Comparison of ENCODE assay signal across 12 mouse cellular contexts in the genomic region with DNA sequence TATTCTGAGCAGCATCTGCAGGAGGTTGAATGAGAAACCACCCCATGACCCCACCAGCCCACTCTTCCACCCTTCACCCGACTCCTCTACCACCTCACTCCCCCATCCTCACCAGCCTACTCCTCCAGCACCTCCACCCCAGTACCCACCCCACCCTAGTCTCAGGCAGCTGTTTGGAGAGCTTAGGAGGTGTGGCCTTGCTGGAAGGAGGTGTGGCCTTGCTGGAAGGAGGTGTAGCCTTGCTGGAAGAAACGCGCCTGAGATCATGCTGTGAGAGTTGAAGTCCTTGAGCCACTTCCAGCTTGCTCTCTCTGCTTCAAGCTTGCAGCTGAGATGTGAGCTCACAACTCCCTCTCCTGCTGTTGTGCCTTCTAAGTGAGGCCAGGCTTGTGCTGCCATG. TPM values are rescaled to one million over a fixed set of nuclear protein-coding genes. Genes with fewer than 3 reads are reported as not detected.
DNase-seq lines count a peak whose midpoint lies in the region; ATAC-seq and TF ChIP-seq lines count a peak whose summit lies in the region.
"Had no signal": no experiment of that assay in that cellular context is flagged by ENCODE, and none has a peak within 500 bp of the region (broad histone marks: within the 10 kb centered on the region; RNA-seq: fewer than 3 reads in every experiment).

No protein-coding gene starts in this region.

- TF ChIP-seq CTCF in lung, embryonic 14.5 days (IDR thresholded peaks at IDR 0.05; ENCODE audit: low read depth): no peak

- no peaks in the 10 kb centered on the region for H3K4me1 ChIP-seq in lung, embryonic 14.5 days (ENCODE audit: insufficient read depth)
- H3K4me1 ChIP-seq in intestine, embryonic 16.5 days (ENCODE audit: control insufficient read depth, insufficient read depth, low read length): no peaks in the 10 kb centered on the region
- no peaks in the 10 kb centered on the region for H3K4me1 ChIP-seq in stomach, embryonic 16.5 days (ENCODE audit: control insufficient read depth, insufficient read depth, low read length)
- H3K4me1 ChIP-seq: forebrain, embryonic 12.5 days had no signal

- DNase-seq in lung, embryonic 14.5 days: peak; percentile 57
- DNase-seq in lung, postnatal 14 days: no peak
- peak; percentile 95 for DNase-seq in ZHBTc4 (ENCODE audit: low read depth, low spot score)
- no peak for DNase-seq in gastrocnemius, postnatal 36 days
- no peak for DNase-seq in urinary bladder, postnatal 4 days (ENCODE audit: low spot score in 2 of 2)
- DNase-seq: cerebellum, postnatal 10 days; kidney, adult 9 months; retina, postnatal 1 day had no signal

- 26% methylated on average over 3 of the region's 3 CpGs for WGBS in lung, embryonic 14.5 days
- WGBS in intestine, embryonic 16.5 days: 30% methylated on average over 3 of the region's 3 CpGs
- 29% methylated on average over 3 of the region's 3 CpGs for WGBS in stomach, embryonic 16.5 days

- H3K27me3 ChIP-seq in lung, embryonic 14.5 days (ENCODE audit: insufficient read depth, low read length): no peaks in the 10 kb centered on the region
- H3K27me3 ChIP-seq in intestine, embryonic 16.5 days (replicated peaks; ENCODE audit: control insufficient read depth, insufficient read depth, low read length): no peaks in the 10 kb centered on the region
- no peaks in the 10 kb centered on the region for H3K27me3 ChIP-seq in stomach, embryonic 16.5 days (ENCODE audit: control insufficient read depth, insufficient read depth, low read length)
- H3K27me3 ChIP-seq: forebrain, embryonic 12.5 days had no signal

- ATAC-seq in lung, embryonic 14.5 days (ENCODE audit: insufficient read depth): peak; percentile 59; the same call in 1 of the 2 replicates
- peak; percentile 64 for ATAC-seq in intestine, embryonic 16.5 days
- ATAC-seq in stomach, embryonic 16.5 days (ENCODE audit: insufficient read depth, low FRiP score): peak; percentile 40; the same call in 1 of the 2 replicates
- ATAC-seq in monocyte, adult 5-6 weeks (replicated peaks; ENCODE audit: insufficient number of reproducible peaks, low FRiP score, low TSS enrichment, poor library complexity, severe bottlenecking): no peak

- no peak overlapping the region for H3K4me2 ChIP-seq in lung, embryonic 14.5 days
- H3K4me2 ChIP-seq in intestine, embryonic 16.5 days (ENCODE audit: low read depth, low read length): no peak overlapping the region
- no peak overlapping the region for H3K4me2 ChIP-seq in stomach, embryonic 16.5 days (ENCODE audit: low read depth, low read length)
- H3K4me2 ChIP-seq: forebrain, embryonic 12.5 days had no signal

- no peaks in the 10 kb centered on the region for H3K9me3 ChIP-seq in lung, embryonic 14.5 days (ENCODE audit: low read depth, low read length)
- no peaks in the 10 kb centered on the region for H3K9me3 ChIP-seq in intestine, embryonic 16.5 days (ENCODE audit: control insufficient read depth, low read length)
- H3K9me3 ChIP-seq in stomach, embryonic 16.5 days (replicated peaks; ENCODE audit: control insufficient read depth, low read length): no peaks in the 10 kb centered on the region
- H3K9me3 ChIP-seq: forebrain, embryonic 12.5 days had no signal

- no peak overlapping the region for H3K27ac ChIP-seq in lung, embryonic 14.5 days (ENCODE audit: low read depth)
- H3K27ac ChIP-seq in intestine, embryonic 16.5 days (ENCODE audit: low read length): no peak overlapping the region
- H3K27ac ChIP-seq in stomach, embryonic 16.5 days (ENCODE audit: low read length): no peak overlapping the region
- H3K27ac ChIP-seq: forebrain, embryonic 12.5 days had no signal

- no peak overlapping the region for H3K4me3 ChIP-seq in lung, embryonic 14.5 days (ENCODE audit: low read depth, low read length)
- H3K4me3 ChIP-seq in intestine, embryonic 16.5 days (ENCODE audit: low read length): no peak overlapping the region
- H3K4me3 ChIP-seq in stomach, embryonic 16.5 days (replicated peaks; ENCODE audit: low read length): no peak overlapping the region
- H3K4me3 ChIP-seq: forebrain, embryonic 12.5 days had no signal

- H3K9ac ChIP-seq in lung, embryonic 14.5 days: no peak overlapping the region
- H3K9ac ChIP-seq in intestine, embryonic 16.5 days (ENCODE audit: low read depth, low read length): no peak overlapping the region
- no peak overlapping the region for H3K9ac ChIP-seq in stomach, embryonic 16.5 days (ENCODE audit: low read length)
- H3K9ac ChIP-seq: forebrain, embryonic 12.5 days had no signal

- intact Hi-C loops in gastrocnemius, postnatal 36 days (cut with DNase I): no loop called here

- H3K36me3 ChIP-seq in lung, embryonic 14.5 days (ENCODE audit: insufficient read depth): no peaks in the 10 kb centered on the region
- H3K36me3 ChIP-seq in intestine, embryonic 16.5 days (ENCODE audit: control insufficient read depth, insufficient read depth, low read length): no peaks in the 10 kb centered on the region
- no peaks in the 10 kb centered on the region for H3K36me3 ChIP-seq in stomach, embryonic 16.5 days (ENCODE audit: control insufficient read depth, insufficient read depth, low read length)
- H3K36me3 ChIP-seq: forebrain, embryonic 12.5 days had no signal

RNA-seq across cellular contexts. Expression of a gene that starts 26.1 kb away (rescaled TPM):
- polyA plus RNA-seq in lung, embryonic 14.5 days (2014; fragmentation: Nextera tagmentation; extraction: Ambion mirVana): 14.9 and 15.7 TPM in 2 replicates
- polyA plus RNA-seq in intestine, embryonic 16.5 days (2015; fragmentation: Nextera tagmentation; extraction: Ambion mirVana): 9.3 and 10.4 TPM in 2 replicates
- polyA plus RNA-seq in stomach, embryonic 16.5 days (2015; fragmentation: Nextera tagmentation; extraction: Ambion mirVana): 8.2 and 8.7 TPM in 2 replicates
- total RNA-seq in gastrocnemius, postnatal 36 days (2021): 1 to 10 TPM; 4.5 to 5.0 TPM
- 0.75 to 5.1 TPM (median 2.6 TPM) in 3 replicates for total RNA-seq in monocyte, adult 5-6 weeks (2017)

Comparison
In these comparisons a context has a peak if more than half of its experiments do, and no peak if none do; other contexts are left out.
1. DNase-seq: peak in lung, embryonic 14.5 days (single experiment) and ZHBTc4 (single experiment); none in lung, postnatal 14 days (single experiment), gastrocnemius, postnatal 36 days (0 of 2) and urinary bladder, postnatal 4 days (0 of 2).